Mouse (Mus musculus) erythroblast, embryonic 14.5 days (primary cell): ENCODE measurements around the gene Zc3hc1. TPM values are rescaled to one million over a fixed set of nuclear protein-coding genes. Genes with fewer than 3 reads are reported as not detected.

ENCODE experiments used
- H3K27me3 ChIP-seq: 2 replicates; pipeline ENCODE4 v1.6.1; 2012; ENCODE audit warnings: inconsistent platforms; ENCODE audit not compliant: control insufficient read depth
- H3K36me3 ChIP-seq: 2 replicates; pipeline ENCODE4 v1.6.1; 2012; ENCODE audit warnings: mild to moderate bottlenecking, inconsistent platforms; ENCODE audit not compliant: control insufficient read depth
- H3K4me1 ChIP-seq: 2 replicates; pipeline ENCODE4 v1.6.1; 2012; ENCODE audit warnings: inconsistent platforms; ENCODE audit not compliant: control insufficient read depth
- H3K4me3 ChIP-seq: replicated peaks from 2 replicates; pipeline ENCODE3; 2012; ENCODE audit warnings: moderate library complexity, mild to moderate bottlenecking, inconsistent platforms
- H3K9me3 ChIP-seq: 2 replicates; pipeline ENCODE4 v1.6.1; 2012; ENCODE audit warnings: low read length, inconsistent platforms, mixed read lengths; ENCODE audit not compliant: control insufficient read depth
- GATA1 ChIP-seq: IDR thresholded peaks from 2 replicates; pipeline ENCODE4 v1.6.1; 2012; ENCODE audit warnings: low read length, inconsistent platforms, mixed read lengths
- TAL1 ChIP-seq: IDR thresholded peaks from 3 replicates; pipeline ENCODE4 v1.6.1; 2012; ENCODE audit warnings: low read length, inconsistent platforms, mixed read lengths
- polyA plus RNA-seq: library from polyadenylated mRNA; stranded (reverse); fragments of >175 nt; gene quantifications from 2 replicates; pipeline ENCODE4 v1.2.3, GENCODE M21; 2012

The Zc3hc1 gene
- polyA plus RNA-seq, 1 experiment = 1.1 TPM

GRCm38 (mm10) chr6:30340231-30340873 is 50.5 kb downstream of the Zc3hc1 start:
- TF ChIP-seq GATA1 (no peak), TAL1 (no peak)
- H3K4me1 ChIP-seq = peaks cover 14% of the 10 kb centered on the region

GRCm38 (mm10) chr6:30336912-30337311 is 53.9 kb downstream of the Zc3hc1 start:
- no peak overlapping the region for H3K4me3 ChIP-seq
- H3K36me3 ChIP-seq = no peaks in the 10 kb centered on the region
- H3K4me1 ChIP-seq = peaks cover 14% of the 10 kb centered on the region
- TF ChIP-seq TAL1 (no peak), GATA1 (no peak)
- H3K27me3 ChIP-seq = peaks cover 6% of the 10 kb centered on the region
- H3K9me3 ChIP-seq = no peaks in the 10 kb centered on the region

More at GRCm38 (mm10) chr6:30340231-30340873, 50.5 kb downstream of the Zc3hc1 start:
- Histone ChIP-seq H3K36me3 (no peaks in the 10 kb centered on the region), H3K27me3 (peaks cover 3% of the 10 kb centered on the region), H3K4me3 (no peak overlapping the region), H3K9me3 (no peaks in the 10 kb centered on the region)

DNA sequence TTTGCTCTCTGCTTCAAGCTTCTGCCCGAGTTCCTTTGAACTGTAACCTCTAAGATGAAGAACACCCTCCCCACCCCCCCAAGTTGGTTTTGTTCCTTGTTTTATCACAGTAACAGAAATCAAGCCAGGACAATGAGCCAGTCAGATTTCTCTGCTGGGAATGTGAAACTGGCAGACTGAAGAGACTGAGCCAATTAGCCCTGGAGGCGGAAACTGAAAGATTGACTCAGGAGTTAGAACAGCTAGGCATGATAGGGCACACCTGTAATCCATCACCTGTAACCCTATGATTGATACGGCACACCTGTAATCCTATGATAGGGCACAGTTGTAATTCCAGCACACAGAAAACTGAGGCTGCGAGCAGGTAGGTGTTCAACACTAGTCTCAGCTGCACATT is 58.6 kb downstream of the Zc3hc1 start:
- TF ChIP-seq GATA1 = no peak
- Histone ChIP-seq H3K36me3 (no peaks in the 10 kb centered on the region), H3K4me1 (peaks cover 13% of the 10 kb centered on the region), H3K4me3 (no peak overlapping the region), H3K9me3 (no peaks in the 10 kb centered on the region), H3K27me3 (peaks cover 28% of the 10 kb centered on the region)

DNA sequence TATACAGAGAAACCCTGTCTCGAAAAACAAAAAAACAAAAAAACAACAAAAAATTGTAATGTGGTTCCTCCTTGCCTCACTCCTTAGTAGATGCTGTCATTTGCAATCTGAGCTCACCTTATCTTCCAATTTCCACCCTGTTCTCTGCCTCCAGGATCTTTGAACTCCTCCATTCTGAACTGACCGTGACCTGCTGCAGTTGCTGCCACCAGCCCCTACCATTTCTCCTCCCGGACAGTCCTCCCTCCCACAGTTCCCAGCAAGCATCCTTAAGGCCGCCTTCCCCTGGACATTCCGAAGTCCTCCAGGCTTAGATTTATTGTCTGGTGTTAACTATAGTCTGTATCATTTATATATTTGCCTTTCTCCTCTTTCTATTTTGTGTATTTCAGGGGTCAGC is 60.1 kb downstream of the Zc3hc1 start:
- Histone ChIP-seq H3K36me3 (no peaks in the 10 kb centered on the region), H3K9me3 (no peaks in the 10 kb centered on the region), H3K4me1 (peaks cover 9% of the 10 kb centered on the region), H3K4me3 (no peak overlapping the region), H3K27me3 (peaks cover 36% of the 10 kb centered on the region)
- no peak for TF ChIP-seq GATA1

GRCm38 (mm10) chr6:30325932-30326501 is 64.8 kb downstream of the Zc3hc1 start:
- H3K27me3 ChIP-seq = peaks cover 39% of the 10 kb centered on the region
- peaks cover 10% of the 10 kb centered on the region for H3K4me1 ChIP-seq
- H3K4me3 ChIP-seq = no peak overlapping the region
- H3K36me3 ChIP-seq = no peaks in the 10 kb centered on the region
- TF ChIP-seq TAL1 (peak; percentile 12; the same call in 1 of the 3 replicates), GATA1 (no peak)
- no peaks in the 10 kb centered on the region for H3K9me3 ChIP-seq

GRCm38 (mm10) chr6:30321002-30321401 is 69.8 kb downstream of the Zc3hc1 start:
- H3K9me3 ChIP-seq = no peaks in the 10 kb centered on the region
- H3K4me1 ChIP-seq = peaks cover 12% of the 10 kb centered on the region
- no peak for TF ChIP-seq GATA1
- no peak for TF ChIP-seq TAL1
- H3K36me3 ChIP-seq = no peaks in the 10 kb centered on the region
- H3K4me3 ChIP-seq = no peak overlapping the region
- H3K27me3 ChIP-seq = peaks cover 16% of the 10 kb centered on the region

GRCm38 (mm10) chr6:30319216-30319615 is 71.6 kb downstream of the Zc3hc1 start:
- Histone ChIP-seq H3K9me3 (no peaks in the 10 kb centered on the region), H3K4me1 (peaks cover 9% of the 10 kb centered on the region), H3K27me3 (peaks cover 16% of the 10 kb centered on the region), H3K36me3 (no peaks in the 10 kb centered on the region), H3K4me3 (no peak overlapping the region)
- TF ChIP-seq TAL1 (no peak), GATA1 (no peak)

Other genes starting within 250 kb of the Zc3hc1 start
- 18.3 and 28.7 TPM in 2 replicates for gene Ube2h, start 86.5 kb downstream of the Zc3hc1 start, polyA plus RNA-seq
- 0.87 and 0.88 TPM in 2 replicates for gene Klhdc10, start 10.8 kb upstream of the Zc3hc1 start, polyA plus RNA-seq
- gene Tmem209, start 118.8 kb upstream of the Zc3hc1 start, polyA plus RNA-seq = 0.37 and 0.53 TPM in 2 replicates
- gene Ssmem1, start 118.8 kb upstream of the Zc3hc1 start, polyA plus RNA-seq = not detected in 2 replicates
- not detected in 2 replicates for gene Cpa2, start 150.6 kb upstream of the Zc3hc1 start, polyA plus RNA-seq
- gene Cpa4, start 177.3 kb upstream of the Zc3hc1 start, polyA plus RNA-seq = not detected in 2 replicates
- gene Cpa5, start 220.0 kb upstream of the Zc3hc1 start, polyA plus RNA-seq = not detected in 2 replicates
- not detected in 2 replicates for gene Cpa1, start 248.2 kb upstream of the Zc3hc1 start, polyA plus RNA-seq